Mouse (Mus musculus): Measurements from ENCODE around the gene AI481877.

AI481877 gene

DNA sequence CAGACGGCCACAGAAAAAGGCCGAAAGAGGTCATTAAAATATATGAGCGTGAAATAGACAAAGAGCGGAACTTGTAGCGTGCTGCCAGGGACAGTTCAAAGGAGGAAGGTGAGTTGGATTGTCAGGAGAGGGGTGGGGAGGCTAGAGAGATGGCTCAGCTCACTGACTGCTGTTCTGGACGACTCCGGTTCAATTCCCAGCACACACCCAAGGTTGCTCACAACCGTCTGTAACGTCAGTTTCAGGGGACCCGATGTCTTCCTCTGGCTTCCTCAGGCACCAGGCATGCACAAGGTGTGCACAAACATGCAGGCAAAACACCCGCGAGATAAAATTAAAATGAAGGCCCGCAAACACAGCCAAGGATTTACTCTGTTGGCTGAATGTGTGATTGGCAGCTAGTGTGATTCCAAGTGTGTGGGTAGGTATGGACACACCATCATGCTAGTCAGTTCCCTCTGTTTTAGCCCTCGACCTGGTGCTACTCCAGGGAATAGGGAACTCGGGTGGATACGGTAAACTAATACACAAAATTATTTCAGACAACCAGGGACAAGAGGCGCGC is 102.9 kb downstream of the AI481877 start:
- H3K36me3 ChIP-seq (ENCODE audit: insufficient read depth, low read length), result no peaks in the 10 kb centered on the region
- no peak for TF ChIP-seq CTCF (conservative IDR thresholded peaks at IDR 0.05; ENCODE audit: low read length)
- no peak for TF ChIP-seq POU5F1 (IDR thresholded peaks at IDR 0.05; ENCODE audit: borderline replicate concordance, low read length)
- no peak for TF ChIP-seq NANOG (IDR thresholded peaks at IDR 0.05; ENCODE audit: borderline replicate concordance, low read length)
- peaks cover 3% of the 10 kb centered on the region; the same call in 1 of the 2 replicates for H3K9me3 ChIP-seq (ENCODE audit: low read length)
- peaks cover 17% of the 10 kb centered on the region for H3K27me3 ChIP-seq (ENCODE audit: insufficient read depth, low read length)
- peak overlapping the region; percentile 83 for H3K4me3 ChIP-seq (replicated peaks; ENCODE audit: low read length)
- peaks cover 21% of the 10 kb centered on the region for H3K4me1 ChIP-seq (replicated peaks; ENCODE audit: low read depth, low read length)

DNA sequence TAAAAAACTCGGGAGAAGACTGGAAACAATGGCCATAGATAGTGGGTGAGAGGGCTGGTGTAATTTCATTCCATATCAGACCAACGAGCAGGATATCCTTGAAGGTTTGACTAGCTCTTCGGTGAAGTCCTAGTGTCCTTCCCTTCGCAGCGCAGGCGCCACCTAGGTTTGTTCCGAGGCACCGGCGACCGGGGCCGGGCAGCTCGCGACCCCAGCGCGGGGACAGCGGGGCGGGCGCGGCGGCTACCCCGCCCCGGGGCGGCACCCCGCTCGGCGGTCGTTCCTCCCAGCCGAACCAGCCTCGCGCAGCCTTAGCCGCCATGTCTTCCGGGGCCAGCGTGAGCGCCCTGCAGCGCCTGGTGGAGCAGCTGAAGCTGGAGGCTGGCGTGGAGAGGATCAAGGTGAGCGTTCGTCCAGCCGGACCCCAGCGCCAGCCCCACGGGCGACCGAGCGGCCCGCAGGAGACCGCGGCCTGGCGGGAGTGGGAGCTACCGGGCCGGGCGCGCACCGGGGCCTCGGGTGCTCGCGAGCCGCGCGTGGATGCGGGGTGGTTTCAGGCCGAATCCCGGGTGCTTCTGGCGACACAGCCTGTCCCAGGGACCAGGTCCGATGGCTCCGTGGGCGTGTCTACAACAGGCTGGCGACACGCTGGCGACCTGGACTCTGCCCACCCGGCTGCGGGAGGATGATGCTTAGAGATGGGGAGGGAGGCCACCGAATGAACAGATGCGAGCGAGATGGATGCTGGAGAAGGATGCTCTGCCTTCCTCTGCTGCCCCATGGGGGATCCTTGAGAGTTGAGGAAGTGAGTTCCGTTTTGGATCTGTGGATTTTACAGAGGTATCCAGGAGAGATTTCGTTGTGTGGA is 103.6 kb downstream of the AI481877 start, which contains the start of gene Gng10:
Gene Gng10, plus strand, starts transcription at position 171 of the 868 bp plus-strand sequence.
- Histone ChIP-seq H3K36me3 (ENCODE audit: insufficient read depth, low read length) (no peaks in the 10 kb centered on the region), H3K4me1 (replicated peaks; ENCODE audit: low read depth, low read length) (peaks cover 21% of the 10 kb centered on the region), H3K4me3 (replicated peaks; ENCODE audit: low read length) (peak within 1 kb of the TSS; percentile 83), H3K9me3 (ENCODE audit: low read length) (peaks cover 3% of the 10 kb centered on the region; the same call in 1 of the 2 replicates), H3K27me3 (ENCODE audit: insufficient read depth, low read length) (peaks cover 17% of the 10 kb centered on the region)
- no peak for TF ChIP-seq CTCF (conservative IDR thresholded peaks at IDR 0.05; ENCODE audit: low read length)
- no peak for TF ChIP-seq POU5F1 (IDR thresholded peaks at IDR 0.05; ENCODE audit: borderline replicate concordance, low read length)
- TF ChIP-seq NANOG (IDR thresholded peaks at IDR 0.05; ENCODE audit: borderline replicate concordance, low read length), result no peak

- H3K27me3 ChIP-seq (ENCODE audit: insufficient read depth, low read length), result peaks cover 17% of the 10 kb centered on the region
- no peaks in the 10 kb centered on the region for H3K36me3 ChIP-seq (ENCODE audit: insufficient read depth, low read length)
- H3K4me3 ChIP-seq (replicated peaks; ENCODE audit: low read length), result peak overlapping the region; percentile 83
- H3K4me1 ChIP-seq (replicated peaks; ENCODE audit: low read depth, low read length), result peaks cover 21% of the 10 kb centered on the region
- peaks cover 1% of the 10 kb centered on the region; the same call in 1 of the 2 replicates for H3K9me3 ChIP-seq (ENCODE audit: low read length)
- TF ChIP-seq POU5F1 (IDR thresholded peaks at IDR 0.05; ENCODE audit: borderline replicate concordance, low read length) (no peak), NANOG (IDR thresholded peaks at IDR 0.05; ENCODE audit: borderline replicate concordance, low read length) (no peak), CTCF (conservative IDR thresholded peaks at IDR 0.05; ENCODE audit: low read length) (no peak)
Observed at GRCm38 (mm10) chr4:59034325-59034917, 104.4 kb downstream of the AI481877 start.

GRCm38 (mm10) chr4:59016922-59017321 is 121.9 kb downstream of the AI481877 start:
- Histone ChIP-seq H3K4me1 (replicated peaks; ENCODE audit: low read depth, low read length) (peaks cover 14% of the 10 kb centered on the region), H3K4me3 (replicated peaks; ENCODE audit: low read length) (no peak overlapping the region), H3K36me3 (ENCODE audit: insufficient read depth, low read length) (peaks cover 26% of the 10 kb centered on the region), H3K9me3 (ENCODE audit: low read length) (no peaks in the 10 kb centered on the region), H3K27me3 (ENCODE audit: insufficient read depth, low read length) (no peaks in the 10 kb centered on the region)
- TF ChIP-seq NANOG (IDR thresholded peaks at IDR 0.05; ENCODE audit: borderline replicate concordance, low read length) (no peak), POU5F1 (IDR thresholded peaks at IDR 0.05; ENCODE audit: borderline replicate concordance, low read length) (no peak)

GRCm38 (mm10) chr4:59015181-59015580 is 123.6 kb downstream of the AI481877 start:
- no peaks in the 10 kb centered on the region for H3K27me3 ChIP-seq (ENCODE audit: insufficient read depth, low read length)
- H3K9me3 ChIP-seq (ENCODE audit: low read length), result no peaks in the 10 kb centered on the region
- TF ChIP-seq CTCF (conservative IDR thresholded peaks at IDR 0.05; ENCODE audit: low read length) (no peak), NANOG (IDR thresholded peaks at IDR 0.05; ENCODE audit: borderline replicate concordance, low read length) (no peak), POU5F1 (IDR thresholded peaks at IDR 0.05; ENCODE audit: borderline replicate concordance, low read length) (no peak)
- no peak overlapping the region for H3K4me3 ChIP-seq (replicated peaks; ENCODE audit: low read length)
- H3K36me3 ChIP-seq (ENCODE audit: insufficient read depth, low read length), result peaks cover 16% of the 10 kb centered on the region
- peaks cover 18% of the 10 kb centered on the region for H3K4me1 ChIP-seq (replicated peaks; ENCODE audit: low read depth, low read length)

- peaks cover 20% of the 10 kb centered on the region for H3K4me1 ChIP-seq (replicated peaks; ENCODE audit: low read depth, low read length)
- TF ChIP-seq CTCF (conservative IDR thresholded peaks at IDR 0.05; ENCODE audit: low read length), result no peak
- TF ChIP-seq POU5F1 (IDR thresholded peaks at IDR 0.05; ENCODE audit: borderline replicate concordance, low read length), result no peak
- no peak for TF ChIP-seq NANOG (IDR thresholded peaks at IDR 0.05; ENCODE audit: borderline replicate concordance, low read length)
- no peaks in the 10 kb centered on the region for H3K27me3 ChIP-seq (ENCODE audit: insufficient read depth, low read length)
- H3K4me3 ChIP-seq (replicated peaks; ENCODE audit: low read length), result no peak overlapping the region
- H3K36me3 ChIP-seq (ENCODE audit: insufficient read depth, low read length), result peaks cover 4% of the 10 kb centered on the region
- H3K9me3 ChIP-seq (ENCODE audit: low read length), result no peaks in the 10 kb centered on the region
Observed at GRCm38 (mm10) chr4:59011446-59011845, 127.3 kb downstream of the AI481877 start.

- Histone ChIP-seq H3K4me1 (replicated peaks; ENCODE audit: low read depth, low read length) (peaks cover 30% of the 10 kb centered on the region), H3K4me3 (replicated peaks; ENCODE audit: low read length) (no peak overlapping the region), H3K36me3 (ENCODE audit: insufficient read depth, low read length) (no peaks in the 10 kb centered on the region; the same call in 1 of the 2 replicates), H3K27me3 (ENCODE audit: insufficient read depth, low read length) (no peaks in the 10 kb centered on the region), H3K9me3 (ENCODE audit: low read length) (no peaks in the 10 kb centered on the region)
- TF ChIP-seq NANOG (IDR thresholded peaks at IDR 0.05; ENCODE audit: borderline replicate concordance, low read length) (no peak), CTCF (conservative IDR thresholded peaks at IDR 0.05; ENCODE audit: low read length) (no peak), POU5F1 (IDR thresholded peaks at IDR 0.05; ENCODE audit: borderline replicate concordance, low read length) (no peak)
Observed at GRCm38 (mm10) chr4:59009696-59010095, 129.1 kb downstream of the AI481877 start.

- Histone ChIP-seq H3K4me3 (replicated peaks; ENCODE audit: low read length) (no peak overlapping the region), H3K9me3 (ENCODE audit: low read length) (no peaks in the 10 kb centered on the region), H3K27me3 (ENCODE audit: insufficient read depth, low read length) (no peaks in the 10 kb centered on the region), H3K36me3 (ENCODE audit: insufficient read depth, low read length) (no peaks in the 10 kb centered on the region; the same call in 1 of the 2 replicates), H3K4me1 (replicated peaks; ENCODE audit: low read depth, low read length) (peaks cover 35% of the 10 kb centered on the region)
- TF ChIP-seq POU5F1 (IDR thresholded peaks at IDR 0.05; ENCODE audit: borderline replicate concordance, low read length) (no peak), NANOG (IDR thresholded peaks at IDR 0.05; ENCODE audit: borderline replicate concordance, low read length) (no peak), CTCF (conservative IDR thresholded peaks at IDR 0.05; ENCODE audit: low read length) (no peak)
Observed at GRCm38 (mm10) chr4:59009186-59009585, 129.6 kb downstream of the AI481877 start.
